Mouse (Mus musculus): ENCODE results near the gene Tsc1.

Tsc1 gene

GRCm38 (mm10) chr2:28640461-28641424 lies at the start of gene Tsc1:
Gene Tsc1, plus strand, starts transcription at chr2:28641228.
- peak; percentile 95 for DNase-seq (ENCODE audit: low read depth, low spot score)

- DNase-seq (ENCODE audit: low read depth, low spot score) = no peak
Observed at GRCm38 (mm10) chr2:28591479-28591878, 49.5 kb upstream of the Tsc1 start.

GRCm38 (mm10) chr2:28592809-28593208 lies 48.2 kb upstream of the Tsc1 start:
- DNase-seq (ENCODE audit: low read depth, low spot score) = peak; percentile 80

- no peak for DNase-seq (ENCODE audit: low read depth, low spot score)
Observed at GRCm38 (mm10) chr2:28596021-28596420, 45.0 kb upstream of the Tsc1 start.

GRCm38 (mm10) chr2:28596998-28597397 lies 44.0 kb upstream of the Tsc1 start:
- DNase-seq (ENCODE audit: low read depth, low spot score) = peak; percentile 76

GRCm38 (mm10) chr2:28597733-28598547 lies 43.1 kb upstream of the Tsc1 start:
- DNase-seq (ENCODE audit: low read depth, low spot score) = no peak

- DNase-seq (ENCODE audit: low read depth, low spot score) = no peak
Observed at GRCm38 (mm10) chr2:28598692-28599568, 42.1 kb upstream of the Tsc1 start.

GRCm38 (mm10) chr2:28599569-28599900 lies 41.5 kb upstream of the Tsc1 start:
- no peak for DNase-seq (ENCODE audit: low read depth, low spot score)

- DNase-seq (ENCODE audit: low read depth, low spot score) = no peak
Observed at GRCm38 (mm10) chr2:28601720-28602590, 39.1 kb upstream of the Tsc1 start.

- DNase-seq (ENCODE audit: low read depth, low spot score) = no peak
Observed at GRCm38 (mm10) chr2:28603542-28603941, 37.5 kb upstream of the Tsc1 start.

GRCm38 (mm10) chr2:28605789-28606541 lies 35.1 kb upstream of the Tsc1 start:
- DNase-seq (ENCODE audit: low read depth, low spot score) = no peak

GRCm38 (mm10) chr2:28606601-28607340 lies 34.3 kb upstream of the Tsc1 start:
- DNase-seq (ENCODE audit: low read depth, low spot score) = no peak

GRCm38 (mm10) chr2:28607341-28608165 lies 33.5 kb upstream of the Tsc1 start:
- peak; percentile 95 for DNase-seq (ENCODE audit: low read depth, low spot score)

- no peak for DNase-seq (ENCODE audit: low read depth, low spot score)
Observed at GRCm38 (mm10) chr2:28609851-28610250, 31.2 kb upstream of the Tsc1 start.

- DNase-seq (ENCODE audit: low read depth, low spot score) = no peak
Observed at GRCm38 (mm10) chr2:28610716-28611406, 30.2 kb upstream of the Tsc1 start.

GRCm38 (mm10) chr2:28611407-28611787 lies 29.6 kb upstream of the Tsc1 start:
- DNase-seq (ENCODE audit: low read depth, low spot score) = no peak

- DNase-seq (ENCODE audit: low read depth, low spot score) = peak; percentile 86
Observed at GRCm38 (mm10) chr2:28612436-28613063, 28.5 kb upstream of the Tsc1 start.

All from ES-CJ7 (cell line).